Mouse (Mus musculus) neural tube, embryonic 14.5 days (tissue): ENCODE results near the gene Zfp148. TPM values are rescaled to one million over a fixed set of nuclear protein-coding genes. Genes with fewer than 3 reads are reported as not detected.

Source experiments
- ATAC-seq: fragments of 200-750 bp; cut with Nextera tagmentation; 2 replicates; pipeline ENCODE4 v1.8.0; 2017; ENCODE audit warnings: low read depth, mild to moderate bottlenecking, moderate TSS enrichment, moderate library complexity
- H3K27ac ChIP-seq: fragments of 300-500 bp; sonication (generic); 2 replicates; pipeline ENCODE4 v1.5.1; 2014; ENCODE audit warnings: low read depth, mild to moderate bottlenecking, control low read depth, low read length, moderate library complexity, mixed read lengths
- H3K27me3 ChIP-seq: fragments of 300-500 bp; sonication (generic); 2 replicates; pipeline ENCODE4 v1.6.1; 2014; ENCODE audit warnings: low read length; ENCODE audit not compliant: control insufficient read depth, insufficient read depth
- H3K36me3 ChIP-seq: fragments of 300-500 bp; sonication (generic); 2 replicates; pipeline ENCODE4 v1.6.1; 2014; ENCODE audit warnings: low read length, mixed read lengths; ENCODE audit not compliant: control insufficient read depth, insufficient read depth
- H3K4me1 ChIP-seq: fragments of 300-500 bp; sonication (generic); 2 replicates; pipeline ENCODE4 v1.6.1; 2014; ENCODE audit warnings: low read length; ENCODE audit not compliant: control insufficient read depth, insufficient read depth
- H3K4me2 ChIP-seq: fragments of 300-500 bp; sonication (generic); 2 replicates; pipeline ENCODE4 v1.6.1; 2014; ENCODE audit warnings: mild to moderate bottlenecking, low read depth, low read length, control low read depth
- H3K4me3 ChIP-seq: fragments of 300-500 bp; sonication (generic); 2 replicates; pipeline ENCODE4 v1.5.1; 2014; ENCODE audit warnings: low read depth, low read length, control low read depth, mixed read lengths
- H3K9ac ChIP-seq: fragments of 300-500 bp; sonication (generic); replicated peaks from 2 replicates; pipeline ENCODE4 v1.6.1; 2014; ENCODE audit warnings: low read depth, mild to moderate bottlenecking, control low read depth, low read length, mixed read lengths
- H3K9me3 ChIP-seq: fragments of 300-500 bp; sonication (generic); 2 replicates; pipeline ENCODE4 v1.6.1; 2016; ENCODE audit warnings: low read length; ENCODE audit not compliant: control insufficient read depth
- WGBS: fragments of 180-500 bp; shearing (Covaris S2); extraction: QIAGEN DNeasy Blood & Tissue Kit; methylation state at CpG from one replicate; pipeline ENCODE4 v1.1.7; 2014; 5-methylcytosine and 5-hydroxymethylcytosine counted together
- polyA plus RNA-seq: library from polyadenylated mRNA; unstranded; fragments of >200 nt; fragmentation: Nextera tagmentation; extraction: Ambion mirVana; gene quantifications from 2 replicates; pipeline ENCODE4 v1.2.1, GENCODE M21; 2014

Gene Zfp148
- polyA plus RNA-seq, 1 experiment from 2014 or later, result 46.1 TPM

- ATAC-seq, result peak; percentile 70; the same call in 1 of the 2 replicates
- no peaks in the 10 kb centered on the region for H3K9me3 ChIP-seq
- H3K4me3 ChIP-seq, result no peak overlapping the region
- no peaks in the 10 kb centered on the region for H3K27me3 ChIP-seq
- 40% methylated on average over 9 of the region's 9 CpGs for WGBS
- no peaks in the 10 kb centered on the region for H3K4me1 ChIP-seq
- no peaks in the 10 kb centered on the region for H3K36me3 ChIP-seq
- peak overlapping the region; percentile 60 for H3K27ac ChIP-seq
- 0 out of 2 replicates have a peak overlapping the region, but pooled peaks have one; percentile 16 for H3K9ac ChIP-seq
- no peak overlapping the region for H3K4me2 ChIP-seq
These were observed 36.3 kb upstream of the Zfp148 start for GRCm38 (mm10) chr16:33344379-33344778.

GRCm38 (mm10) chr16:33344875-33345274, 35.8 kb upstream of the Zfp148 start:
- no peak overlapping the region; the same call in 1 of the 2 replicates for H3K27ac ChIP-seq
- no peak for ATAC-seq
- H3K9me3 ChIP-seq, result no peaks in the 10 kb centered on the region
- no peak overlapping the region for H3K4me3 ChIP-seq
- H3K27me3 ChIP-seq, result no peaks in the 10 kb centered on the region
- H3K4me1 ChIP-seq, result no peaks in the 10 kb centered on the region
- no peaks in the 10 kb centered on the region for H3K36me3 ChIP-seq
- no peak overlapping the region for H3K4me2 ChIP-seq
- WGBS, result 84% methylated on average over 4 of the region's 4 CpGs
- no peak overlapping the region for H3K9ac ChIP-seq

GRCm38 (mm10) chr16:33346376-33346775, 34.3 kb upstream of the Zfp148 start:
- Histone ChIP-seq H3K9me3 (no peaks in the 10 kb centered on the region), H3K27me3 (no peaks in the 10 kb centered on the region), H3K27ac (no peak overlapping the region), H3K4me3 (no peak overlapping the region), H3K4me2 (no peak overlapping the region), H3K4me1 (no peaks in the 10 kb centered on the region), H3K9ac (no peak overlapping the region), H3K36me3 (no peaks in the 10 kb centered on the region)
- ATAC-seq, result no peak
- WGBS, result 36% methylated on average over 3 of the region's 3 CpGs

GRCm38 (mm10) chr16:33347134-33347533, 33.5 kb upstream of the Zfp148 start:
- no peak for ATAC-seq
- Histone ChIP-seq H3K4me2 (no peak overlapping the region), H3K27me3 (no peaks in the 10 kb centered on the region), H3K9ac (no peak overlapping the region), H3K27ac (no peak overlapping the region), H3K9me3 (no peaks in the 10 kb centered on the region), H3K4me3 (no peak overlapping the region), H3K36me3 (no peaks in the 10 kb centered on the region), H3K4me1 (no peaks in the 10 kb centered on the region)
- 69% methylated on average over 5 of the region's 5 CpGs for WGBS

GRCm38 (mm10) chr16:33357805-33358204, 22.8 kb upstream of the Zfp148 start:
- WGBS, result 84% methylated on average over 6 of the region's 6 CpGs
- no peaks in the 10 kb centered on the region for H3K36me3 ChIP-seq
- no peaks in the 10 kb centered on the region for H3K4me1 ChIP-seq
- no peak for ATAC-seq
- no peak overlapping the region for H3K4me3 ChIP-seq
- no peaks in the 10 kb centered on the region for H3K27me3 ChIP-seq
- H3K4me2 ChIP-seq, result no peak overlapping the region
- H3K9me3 ChIP-seq, result no peaks in the 10 kb centered on the region
- H3K9ac ChIP-seq, result no peak overlapping the region
- H3K27ac ChIP-seq, result no peak overlapping the region

- no peak overlapping the region for H3K4me2 ChIP-seq
- H3K27me3 ChIP-seq, result no peaks in the 10 kb centered on the region
- no peaks in the 10 kb centered on the region for H3K36me3 ChIP-seq
- no peak overlapping the region for H3K27ac ChIP-seq
- WGBS, result 89% methylated on average over 6 of the region's 6 CpGs
- ATAC-seq, result no peak
- H3K9me3 ChIP-seq, result no peaks in the 10 kb centered on the region
- no peak overlapping the region for H3K4me3 ChIP-seq
- no peak overlapping the region for H3K9ac ChIP-seq
- no peaks in the 10 kb centered on the region for H3K4me1 ChIP-seq
These were observed 14.9 kb upstream of the Zfp148 start for GRCm38 (mm10) chr16:33365772-33366171.

- 68% methylated on average over 3 of the region's 3 CpGs for WGBS
These were observed 12.0 kb upstream of the Zfp148 start for GRCm38 (mm10) chr16:33368632-33369031.

GRCm38 (mm10) chr16:33370836-33371235, 9.8 kb upstream of the Zfp148 start:
- 69% methylated on average over 6 of the region's 6 CpGs for WGBS
- Histone ChIP-seq H3K27ac (no peak overlapping the region), H3K9me3 (no peaks in the 10 kb centered on the region), H3K4me3 (no peak overlapping the region), H3K4me1 (no peaks in the 10 kb centered on the region), H3K4me2 (no peak overlapping the region), H3K9ac (no peak overlapping the region), H3K27me3 (no peaks in the 10 kb centered on the region), H3K36me3 (no peaks in the 10 kb centered on the region)
- ATAC-seq, result no peak

More at GRCm38 (mm10) chr16:33368632-33369031, 12.0 kb upstream of the Zfp148 start:
- Histone ChIP-seq H3K9me3 (no peaks in the 10 kb centered on the region), H3K4me3 (no peak overlapping the region), H3K27me3 (no peaks in the 10 kb centered on the region), H3K9ac (no peak overlapping the region), H3K4me1 (no peaks in the 10 kb centered on the region), H3K27ac (no peak overlapping the region), H3K4me2 (no peak overlapping the region), H3K36me3 (no peaks in the 10 kb centered on the region)
- no peak for ATAC-seq

GRCm38 (mm10) chr16:33372611-33373010, 8.0 kb upstream of the Zfp148 start:
- Histone ChIP-seq H3K4me3 (no peak overlapping the region), H3K9me3 (no peaks in the 10 kb centered on the region), H3K27ac (no peak overlapping the region), H3K36me3 (no peaks in the 10 kb centered on the region), H3K4me1 (no peaks in the 10 kb centered on the region), H3K4me2 (no peak overlapping the region), H3K9ac (no peak overlapping the region), H3K27me3 (no peaks in the 10 kb centered on the region)
- no peak for ATAC-seq
- WGBS, result 73% methylated on average over 5 of the region's 5 CpGs
